Comparison of ENCODE assay signal across 16 mouse cellular contexts in genomic region chr14:50981207-50981606, GRCm38 (mm10). TPM values are rescaled to one million over a fixed set of nuclear protein-coding genes. Genes with fewer than 3 reads are reported as not detected.
DNase-seq lines count a peak whose midpoint lies in the region; ATAC-seq and TF ChIP-seq lines count a peak whose summit lies in the region.
"Had no signal": no experiment of that assay in that cellular context is flagged by ENCODE, and none has a peak within 500 bp of the region (broad histone marks: within the 10 kb centered on the region; RNA-seq: fewer than 3 reads in every experiment).

No protein-coding gene starts in this region.

- peak; percentile 82 for ATAC-seq in G1E (ENCODE audit: extremely low read depth, insufficient number of reproducible peaks, low FRiP score, poor library complexity, severe bottlenecking)
- ATAC-seq in granulocyte monocyte progenitor cell, adult 5-6 weeks (replicated peaks; ENCODE audit: poor library complexity, severe bottlenecking), result peak; percentile 20; the same call in 1 of the 2 replicates
- ATAC-seq in frontal cortex, adult (ENCODE audit: low TSS enrichment), result no peak

- H3K27me3 ChIP-seq in kidney, adult 2 months (replicated peaks; ENCODE audit: control insufficient read depth, insufficient read depth, low read length), result no peaks in the 10 kb centered on the region
- H3K27me3 ChIP-seq in G1E (ENCODE audit: insufficient read depth, low read length), result peaks cover 9% of the 10 kb centered on the region; the same call in 1 of the 2 replicates
- H3K27me3 ChIP-seq: hindbrain, embryonic 12.5 days had no signal

- H3K36me3 ChIP-seq in kidney, adult 2 months (ENCODE audit: control insufficient read depth, insufficient read depth, low read length), result no peaks in the 10 kb centered on the region
- no peaks in the 10 kb centered on the region for H3K36me3 ChIP-seq in G1E (replicated peaks)
- H3K36me3 ChIP-seq: hindbrain, embryonic 12.5 days had no signal

- DNase-seq in kidney, adult 2 months, result no peak
- no peak for DNase-seq in kidney, adult 9 months
- peak; percentile 67 for DNase-seq in 416B (ENCODE audit: low read depth)
- DNase-seq in G1E (ENCODE audit: low spot score), result no peak
- DNase-seq in adrenal gland, adult 8-10 months, result no peak
- no peak for DNase-seq in cerebellum, adult 18-20 months
- DNase-seq: adrenal gland, adult 2 months; embryo, embryonic 11 days; spleen, adult 18-20 months had no signal

- H3K27ac ChIP-seq in kidney, adult 2 months (ENCODE audit: insufficient read depth, low read depth, low read length), result 0 out of 2 replicates have a peak overlapping the region, but pooled peaks have one; percentile 59
- H3K27ac ChIP-seq: hindbrain, embryonic 12.5 days; liver, embryonic 14.5 days; macrophage had no signal

- 12% methylated on average over 2 of the region's 2 CpGs for WGBS in kidney, adult 2 months

- TF ChIP-seq CTCF in kidney, adult 2 months (conservative IDR thresholded peaks at IDR 0.05; ENCODE audit: insufficient read depth, insufficient read length, low read depth, low read length), result no peak
- TF ChIP-seq CTCF in G1E (IDR thresholded peaks at IDR 0.05; ENCODE audit: low read depth, low read length), result no peak

- no peak overlapping the region for H3K4me3 ChIP-seq in kidney, adult 2 months (ENCODE audit: insufficient read depth, low read depth, low read length)
- no peak overlapping the region for H3K4me3 ChIP-seq in G1E (ENCODE audit: low read depth, low read length)
- H3K4me3 ChIP-seq: erythroblast, embryonic 14.5 days; hindbrain, embryonic 12.5 days had no signal

- no peaks in the 10 kb centered on the region; the same call in 1 of the 2 replicates for H3K9me3 ChIP-seq in G1E (replicated peaks)
- H3K9me3 ChIP-seq: hindbrain, embryonic 12.5 days had no signal

- H3K4me1 ChIP-seq in kidney, adult 2 months (ENCODE audit: control insufficient read depth, insufficient read depth, low read length), result peaks cover 8% of the 10 kb centered on the region
- peaks cover 12% of the 10 kb centered on the region for H3K4me1 ChIP-seq in G1E (ENCODE audit: insufficient read depth, low read depth, low read length)
- H3K4me1 ChIP-seq: hindbrain, embryonic 12.5 days had no signal

- no peak for TF ChIP-seq POLR2A in kidney, adult 2 months (IDR thresholded peaks at IDR 0.05; ENCODE audit: low read depth, low read length)

RNA-seq across cellular contexts. Expression of gene Pnp2, which starts 25.4 kb away (rescaled TPM):
- 0.54 and 0.56 TPM in 2 replicates for polyA plus RNA-seq in kidney, adult 2 months (2012; rRNA removed)
- total RNA-seq in G1E (2014; fragmentation: Nextera tagmentation), result 5.1 and 10.2 TPM in 2 replicates
- 0.52 and 1.1 TPM in 2 replicates for total RNA-seq in G1E (2017)
- polyA plus RNA-seq in G1E (2012), result not detected in 2 replicates
- total RNA-seq in granulocyte monocyte progenitor cell, adult 5-6 weeks (2014; fragmentation: Nextera tagmentation), result 5.4 and 16.2 TPM in 2 replicates
- total RNA-seq in granulocyte monocyte progenitor cell, adult 5-6 weeks (2017), result 4.3 and 5.3 TPM in 2 replicates
- total RNA-seq in adrenal gland, adult 8-10 months (2022), result 1 to 10 TPM; 1.8 to 2.5 (median 2.2) TPM
- polyA plus RNA-seq: erythroblast, embryonic 14.5 days had no signal

RNA-seq across cellular contexts. Expression of gene Rnase10, which starts 26.3 kb away (rescaled TPM):
- not detected in 2 replicates for polyA plus RNA-seq in kidney, adult 2 months (2012; rRNA removed)
- total RNA-seq in G1E (2014; fragmentation: Nextera tagmentation), result not detected in 2 replicates
- total RNA-seq in G1E (2017), result 0.22 TPM in 1 of 2 replicates, not detected in the other
- not detected in 2 replicates for polyA plus RNA-seq in G1E (2012)
- total RNA-seq in granulocyte monocyte progenitor cell, adult 5-6 weeks (2014; fragmentation: Nextera tagmentation), result not detected in 2 replicates
- 2.5 and 3.2 TPM in 2 replicates for total RNA-seq in granulocyte monocyte progenitor cell, adult 5-6 weeks (2017)
- total RNA-seq in adrenal gland, adult 8-10 months (2022), result under 1 TPM in 2 of 4 experiments, not detected in 2; 0.15 to 0.31 TPM
- polyA plus RNA-seq: adrenal gland, adult 2 months; erythroblast, embryonic 14.5 days; hindbrain, embryonic 12.5 days; liver, embryonic 14.5 days; macrophage had no signal

RNA-seq across cellular contexts. Expression of gene Gm49342, which starts 36.9 kb away (rescaled TPM):
- polyA plus RNA-seq in kidney, adult 2 months (2012; rRNA removed), result 42.3 and 52.8 TPM in 2 replicates
- total RNA-seq in G1E (2014; fragmentation: Nextera tagmentation) (3.2 TPM in 1 of 2 replicates, not detected in the other), G1E (2017) (not detected in 2 replicates)
- 1.5 and 2.0 TPM in 2 replicates for polyA plus RNA-seq in G1E (2012)
- not detected in 2 replicates for total RNA-seq in granulocyte monocyte progenitor cell, adult 5-6 weeks (2014; fragmentation: Nextera tagmentation)
- total RNA-seq in granulocyte monocyte progenitor cell, adult 5-6 weeks (2017), result 68.4 TPM in 1 of 2 replicates, not detected in the other
- 10 to 100 TPM; 25.4 to 40.6 (median 33.0) TPM for total RNA-seq in adrenal gland, adult 8-10 months (2022)
- polyA plus RNA-seq: erythroblast, embryonic 14.5 days; heart, embryonic 11.5 days; hindbrain, embryonic 12.5 days had no signal

RNA-seq across cellular contexts. Expression of gene Pnp, which starts 50.3 kb away (rescaled TPM):
- polyA plus RNA-seq in kidney, adult 2 months (2012; rRNA removed), result 79.2 and 91.3 TPM in 2 replicates
- total RNA-seq in G1E (2014; fragmentation: Nextera tagmentation) (70.0 and 88.4 TPM in 2 replicates), G1E (2017) (110 and 112 TPM in 2 replicates)
- 1.5 TPM in 2 replicates for polyA plus RNA-seq in G1E (2012)
- 179 and 257 TPM in 2 replicates for total RNA-seq in granulocyte monocyte progenitor cell, adult 5-6 weeks (2014; fragmentation: Nextera tagmentation)
- total RNA-seq in granulocyte monocyte progenitor cell, adult 5-6 weeks (2017), result 252 and 259 TPM in 2 replicates
- 10 to 100 TPM; 26.5 to 35.8 (median 31.3) TPM for total RNA-seq in adrenal gland, adult 8-10 months (2022)

RNA-seq across cellular contexts. Expression of gene Pip4p1, which starts 50.6 kb away (rescaled TPM):
- polyA plus RNA-seq in kidney, adult 2 months (2012; rRNA removed), result 68.1 and 79.3 TPM in 2 replicates
- total RNA-seq in G1E (2014; fragmentation: Nextera tagmentation), result 23.2 and 45.6 TPM in 2 replicates
- total RNA-seq in G1E (2017), result 31.1 and 32.7 TPM in 2 replicates
- 99.9 and 126 TPM in 2 replicates for polyA plus RNA-seq in G1E (2012)
- total RNA-seq in granulocyte monocyte progenitor cell, adult 5-6 weeks (2014; fragmentation: Nextera tagmentation), result 48.4 and 72.7 TPM in 2 replicates
- 20.9 and 25.0 TPM in 2 replicates for total RNA-seq in granulocyte monocyte progenitor cell, adult 5-6 weeks (2017)
- total RNA-seq in adrenal gland, adult 8-10 months (2022), result 10 to 100 TPM; 62.3 to 74.8 (median 68.0) TPM
